Mouse (Mus musculus) liver, postnatal 0 days (tissue): ENCODE results near the gene Hnrnpa0. TPM values are rescaled to one million over a fixed set of nuclear protein-coding genes. Genes with fewer than 3 reads are reported as not detected.
A peak's percentile ranks its signal among the peaks of the same experiment; 100 is the strongest.

Experiments used
- ATAC-seq: fragments of 200-750 bp; cut with Nextera tagmentation; 2 replicates; pipeline ENCODE4 v1.8.0; 2017; ENCODE audit warnings: mild to moderate bottlenecking, moderate library complexity
- DNase-seq: peaks from one replicate; pipeline ENCODE4 v3.0.0-alpha.2; 2016
- H3K27ac ChIP-seq: fragments of 300-500 bp; sonication (generic); 2 replicates; pipeline ENCODE4 v1.5.1; 2014; ENCODE audit warnings: antibody characterized with exemption, moderate library complexity, mild to moderate bottlenecking, low read depth
- H3K27me3 ChIP-seq: fragments of 300-500 bp; sonication (generic); 2 replicates; pipeline ENCODE4 v1.6.1; 2014; ENCODE audit warnings: low read length, control low read depth, mixed read lengths; ENCODE audit not compliant: insufficient read depth
- H3K36me3 ChIP-seq: fragments of 300-500 bp; sonication (generic); replicated peaks from 2 replicates; pipeline ENCODE4 v1.6.1; 2014; ENCODE audit warnings: mild to moderate bottlenecking, control low read depth, low read length, moderate library complexity, mixed read lengths; ENCODE audit not compliant: insufficient read depth
- H3K4me1 ChIP-seq: fragments of 300-500 bp; sonication (generic); 2 replicates; pipeline ENCODE4 v1.6.1; 2014; ENCODE audit warnings: antibody characterized with exemption, mild to moderate bottlenecking, control low read depth; ENCODE audit not compliant: insufficient read depth
- H3K4me2 ChIP-seq: fragments of 300-500 bp; sonication (generic); 2 replicates; pipeline ENCODE4 v1.6.1; 2014; ENCODE audit warnings: low read depth, mild to moderate bottlenecking, low read length, moderate library complexity, mixed read lengths
- H3K4me3 ChIP-seq: fragments of 300-500 bp; sonication (generic); 2 replicates; pipeline ENCODE4 v1.5.1; 2014; ENCODE audit warnings: low read depth, low read length
- H3K9ac ChIP-seq: fragments of 300-500 bp; sonication (generic); replicated peaks from 2 replicates; pipeline ENCODE4 v1.6.1; 2014; ENCODE audit warnings: mild to moderate bottlenecking, moderate library complexity
- H3K9me3 ChIP-seq: fragments of 300-500 bp; sonication (generic); 2 replicates; pipeline ENCODE4 v1.6.1; 2016; ENCODE audit warnings: mild to moderate bottlenecking, control low read depth, low read length, mixed read lengths
- CTCF ChIP-seq: sonication (generic); IDR thresholded peaks from 2 replicates; pipeline ENCODE4 v1.5.1; 2016; ENCODE audit warnings: antibody characterized with exemption, low read depth
- EP300 ChIP-seq: IDR thresholded peaks from 2 replicates; pipeline ENCODE4 v1.6.1; 2016; ENCODE audit warnings: antibody characterized with exemption, low read depth, mild to moderate bottlenecking
- WGBS: fragments of 180-500 bp; shearing (Covaris S2); extraction: QIAGEN DNeasy Blood & Tissue Kit; methylation state at CpG from one replicate; pipeline ENCODE4 v1.1.7; 2014; ENCODE audit not compliant: insufficient replicate concordance; 5-methylcytosine and 5-hydroxymethylcytosine counted together
- polyA plus RNA-seq: library from polyadenylated mRNA; unstranded; fragments of >200 nt; fragmentation: Nextera tagmentation; extraction: Ambion mirVana; gene quantifications from 2 replicates; pipeline ENCODE4 v1.2.1, GENCODE M21; 2015

The Hnrnpa0 gene
- polyA plus RNA-seq, 1 experiment from 2014 or later = 11.0 TPM

GRCm38 (mm10) chr13:58113061-58113900 lies 15.1 kb downstream of the Hnrnpa0 start, which contains the start of gene Klhl3:
Gene Klhl3, minus strand, starts transcription at chr13:58113592.
- Histone ChIP-seq H3K27ac (peak within 1 kb of the TSS; percentile 31; the same call in 1 of the 2 replicates), H3K4me3 (peak within 1 kb of the TSS; percentile 51), H3K36me3 (no peaks in the 10 kb centered on the region), H3K4me1 (peaks cover 10% of the 10 kb centered on the region), H3K27me3 (no peaks in the 10 kb centered on the region), H3K4me2 (peak within 1 kb of the TSS; percentile 77), H3K9ac (peak within 1 kb of the TSS; percentile 54), H3K9me3 (no peaks in the 10 kb centered on the region)
- peak; percentile 60 for DNase-seq
- 2% methylated on average over 35 of the region's 35 CpGs for WGBS
- peak; percentile 36 for ATAC-seq
- TF ChIP-seq CTCF (peak; percentile 37), EP300 (no peak)

GRCm38 (mm10) chr13:58112601-58113041 lies 15.7 kb downstream of the Hnrnpa0 start:
- WGBS = 11% methylated on average over 11 of the region's 11 CpGs
- DNase-seq (no peak), ATAC-seq (no peak)
- Histone ChIP-seq H3K27ac (peak overlapping the region; percentile 31; the same call in 1 of the 2 replicates), H3K4me2 (peak overlapping the region; percentile 77), H3K9me3 (no peaks in the 10 kb centered on the region), H3K9ac (peak overlapping the region; percentile 54), H3K4me1 (peaks cover 10% of the 10 kb centered on the region), H3K27me3 (no peaks in the 10 kb centered on the region), H3K36me3 (no peaks in the 10 kb centered on the region), H3K4me3 (peak overlapping the region; percentile 51)
- TF ChIP-seq EP300 = no peak
- no peak for TF ChIP-seq CTCF

GRCm38 (mm10) chr13:58112191-58112590 lies 16.2 kb downstream of the Hnrnpa0 start:
- H3K9ac ChIP-seq = no peak overlapping the region

DNA sequence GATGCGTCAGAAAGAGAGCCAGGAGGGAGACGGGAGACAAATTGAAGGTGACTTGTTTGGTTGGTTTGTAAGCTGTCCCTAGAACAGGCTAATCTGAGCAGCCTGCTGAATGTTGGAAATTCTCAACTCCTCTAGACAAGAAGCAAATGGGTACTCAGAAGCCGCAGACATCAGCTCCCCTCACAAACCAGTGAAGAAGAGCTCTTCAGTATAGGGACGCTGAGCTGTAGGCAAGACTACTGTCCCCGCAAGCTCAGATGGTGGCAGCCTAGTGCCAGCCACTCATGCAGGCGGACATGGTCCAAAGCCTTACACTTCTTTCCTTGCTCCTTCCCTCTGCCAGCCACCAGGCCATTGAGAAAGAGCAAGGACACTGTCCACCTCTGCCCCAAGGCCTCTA lies 17.1 kb downstream of the Hnrnpa0 start:
- no peaks in the 10 kb centered on the region for H3K9me3 ChIP-seq
- TF ChIP-seq EP300 (no peak), CTCF (no peak)
- no peak for ATAC-seq
- no peaks in the 10 kb centered on the region for H3K36me3 ChIP-seq
- no peak for DNase-seq
- H3K4me1 ChIP-seq = peaks cover 10% of the 10 kb centered on the region
- no peak overlapping the region for H3K9ac ChIP-seq
- 86% methylated on average over 6 of the region's 6 CpGs for WGBS
- no peak overlapping the region for H3K4me3 ChIP-seq
- H3K27me3 ChIP-seq = no peaks in the 10 kb centered on the region
- H3K4me2 ChIP-seq = peak overlapping the region; percentile 77
- no peak overlapping the region for H3K27ac ChIP-seq

More at GRCm38 (mm10) chr13:58112191-58112590, 16.2 kb downstream of the Hnrnpa0 start:
- ATAC-seq (no peak), DNase-seq (no peak)
- H3K27ac ChIP-seq = no peak overlapping the region
- no peaks in the 10 kb centered on the region for H3K36me3 ChIP-seq
- H3K4me1 ChIP-seq = peaks cover 10% of the 10 kb centered on the region
- no peaks in the 10 kb centered on the region for H3K9me3 ChIP-seq
- peak overlapping the region; percentile 51 for H3K4me3 ChIP-seq
- no peaks in the 10 kb centered on the region for H3K27me3 ChIP-seq
- TF ChIP-seq EP300 (no peak), CTCF (no peak)
- WGBS = 50% methylated on average over 10 of the region's 10 CpGs
- peak overlapping the region; percentile 77 for H3K4me2 ChIP-seq

- WGBS = 54% methylated on average over 8 of the region's 8 CpGs
- DNase-seq = no peak
- TF ChIP-seq EP300 (no peak), CTCF (no peak)
Observed at GRCm38 (mm10) chr13:58090643-58091042, 37.7 kb downstream of the Hnrnpa0 start.

DNA sequence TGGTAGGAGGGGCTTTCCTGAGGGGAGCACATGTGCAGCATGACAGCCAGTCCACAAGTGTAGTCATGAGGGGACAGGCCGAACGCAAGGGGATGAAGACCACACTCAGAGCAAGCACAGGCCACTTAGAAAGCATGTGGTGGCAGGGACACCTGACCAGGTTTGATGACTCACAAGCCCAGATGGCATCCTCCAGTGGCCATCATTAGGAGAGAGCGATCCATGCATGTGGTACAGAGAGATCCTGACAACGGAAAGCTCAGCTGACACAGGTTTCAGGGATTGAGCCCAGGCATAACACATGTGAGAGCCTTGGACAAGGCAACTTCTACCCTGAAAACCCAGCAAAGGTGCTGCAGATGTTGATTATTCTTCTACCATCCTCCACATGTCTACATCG lies 44.0 kb downstream of the Hnrnpa0 start:
- no peaks in the 10 kb centered on the region for H3K27me3 ChIP-seq
- no peaks in the 10 kb centered on the region for H3K4me1 ChIP-seq
- H3K9ac ChIP-seq = no peak overlapping the region
- TF ChIP-seq EP300 (no peak), CTCF (no peak)
- no peak overlapping the region for H3K27ac ChIP-seq
- DNase-seq = no peak
- H3K9me3 ChIP-seq = no peaks in the 10 kb centered on the region
- 78% methylated on average over 5 of the region's 5 CpGs for WGBS
- no peak overlapping the region for H3K4me3 ChIP-seq
- no peak for ATAC-seq
- no peaks in the 10 kb centered on the region for H3K36me3 ChIP-seq
- no peak overlapping the region for H3K4me2 ChIP-seq

More at GRCm38 (mm10) chr13:58090643-58091042, 37.7 kb downstream of the Hnrnpa0 start:
- no peak for ATAC-seq
- Histone ChIP-seq H3K27ac (no peak overlapping the region), H3K4me1 (no peaks in the 10 kb centered on the region), H3K4me3 (no peak overlapping the region), H3K9me3 (no peaks in the 10 kb centered on the region), H3K9ac (no peak overlapping the region), H3K36me3 (peaks cover 6% of the 10 kb centered on the region), H3K4me2 (no peak overlapping the region), H3K27me3 (no peaks in the 10 kb centered on the region)
